10 mouse cellular contexts compared by ENCODE assay signal in genomic region chr11:110330093-110330492, GRCm38 (mm10). TPM values are rescaled to one million over a fixed set of nuclear protein-coding genes. Genes with fewer than 3 reads are reported as not detected.
DNase-seq lines count a peak whose midpoint lies in the region; ATAC-seq and TF ChIP-seq lines count a peak whose summit lies in the region.
"Had no signal": no experiment of that assay in that cellular context is flagged by ENCODE, and none has a peak within 500 bp of the region (broad histone marks: within the 10 kb centered on the region; RNA-seq: fewer than 3 reads in every experiment).

No protein-coding gene starts in this region.

- 42% methylated on average over 6 of the region's 6 CpGs for WGBS in intestine, embryonic 14.5 days
- 60% methylated on average over 6 of the region's 6 CpGs for whole genome bisulfite sequencing in intestine, postnatal 0 days
- WGBS in midbrain, postnatal 0 days, result 77% methylated on average over 6 of the region's 6 CpGs
- WGBS in midbrain, embryonic 13.5 days, result 79% methylated on average over 6 of the region's 6 CpGs

- DNase-seq in cerebellum, postnatal 10 days, result peak; percentile 61 to 65
- peak; percentile 54 for DNase-seq in intestine, embryonic 14.5 days (ENCODE audit: low spot score)
- DNase-seq in midbrain, postnatal 0 days (ENCODE audit: low spot score), result peak; percentile 49
- DNase-seq in telencephalon, adult 2 months (ENCODE audit: low read depth, low spot score), result peak; percentile 55
- DNase-seq in ovary, postnatal 14 days (ENCODE audit: low spot score), result no peak
- DNase-seq: liver had no signal

- H3K27ac ChIP-seq in intestine, embryonic 14.5 days (ENCODE audit: low read depth), result no peak overlapping the region
- no peak overlapping the region for H3K27ac ChIP-seq in intestine, postnatal 0 days (ENCODE audit: low read depth, low read length)
- H3K27ac ChIP-seq in midbrain, postnatal 0 days (ENCODE audit: low read depth, low read length), result no peak overlapping the region
- no peak overlapping the region for H3K27ac ChIP-seq in midbrain, embryonic 13.5 days
- H3K27ac ChIP-seq: hindbrain, embryonic 12.5 days had no signal

- no peak for TF ChIP-seq CTCF in intestine, postnatal 0 days (IDR thresholded peaks at IDR 0.05; ENCODE audit: low read depth)
- TF ChIP-seq CTCF in midbrain, postnatal 0 days (IDR thresholded peaks at IDR 0.05), result no peak

- 0 out of 2 replicates have a peak overlapping the region, but pooled peaks have one; percentile 3 for H3K4me2 ChIP-seq in intestine, embryonic 14.5 days (ENCODE audit: low read length)
- no peak overlapping the region for H3K4me2 ChIP-seq in intestine, postnatal 0 days (replicated peaks; ENCODE audit: low read depth)
- no peak overlapping the region for H3K4me2 ChIP-seq in midbrain, postnatal 0 days (ENCODE audit: low read depth, low read length, poor library complexity, severe bottlenecking)
- no peak overlapping the region for H3K4me2 ChIP-seq in midbrain, embryonic 13.5 days (replicated peaks)
- H3K4me2 ChIP-seq: hindbrain, embryonic 12.5 days had no signal

- no peaks in the 10 kb centered on the region for H3K36me3 ChIP-seq in intestine, embryonic 14.5 days (ENCODE audit: control insufficient read depth, insufficient read depth, low read length)
- no peaks in the 10 kb centered on the region for H3K36me3 ChIP-seq in intestine, postnatal 0 days (ENCODE audit: control insufficient read depth, insufficient read depth)
- no peaks in the 10 kb centered on the region for H3K36me3 ChIP-seq in midbrain, postnatal 0 days (ENCODE audit: insufficient read depth, low read length)
- no peaks in the 10 kb centered on the region for H3K36me3 ChIP-seq in midbrain, embryonic 13.5 days
- H3K36me3 ChIP-seq: hindbrain, embryonic 12.5 days had no signal

- ATAC-seq in cerebellum, adult (ENCODE audit: insufficient number of reproducible peaks, low FRiP score, low TSS enrichment), result no peak
- no peak for ATAC-seq in intestine, embryonic 14.5 days (replicated peaks; ENCODE audit: low FRiP score, low TSS enrichment, low read depth)
- no peak for ATAC-seq in intestine, postnatal 0 days
- ATAC-seq in midbrain, postnatal 0 days (ENCODE audit: low FRiP score), result no peak
- no peak for ATAC-seq in midbrain, embryonic 13.5 days

- H3K9me3 ChIP-seq in intestine, embryonic 14.5 days (ENCODE audit: control insufficient read depth, low read length), result no peaks in the 10 kb centered on the region
- no peaks in the 10 kb centered on the region for H3K9me3 ChIP-seq in intestine, postnatal 0 days (ENCODE audit: control insufficient read depth)
- H3K9me3 ChIP-seq in midbrain, postnatal 0 days (ENCODE audit: low read length), result no peaks in the 10 kb centered on the region
- H3K9me3 ChIP-seq in midbrain, embryonic 13.5 days, result no peaks in the 10 kb centered on the region
- H3K9me3 ChIP-seq: hindbrain, embryonic 12.5 days had no signal

- H3K9ac ChIP-seq in intestine, embryonic 14.5 days (ENCODE audit: low read length), result no peak overlapping the region
- H3K9ac ChIP-seq in intestine, postnatal 0 days (ENCODE audit: low read depth, low read length), result no peak overlapping the region
- no peak overlapping the region for H3K9ac ChIP-seq in midbrain, postnatal 0 days (replicated peaks; ENCODE audit: low read length, poor library complexity, severe bottlenecking)
- no peak overlapping the region for H3K9ac ChIP-seq in midbrain, embryonic 13.5 days (replicated peaks)
- H3K9ac ChIP-seq: hindbrain, embryonic 12.5 days had no signal

- peaks cover 10% of the 10 kb centered on the region for H3K4me1 ChIP-seq in intestine, embryonic 14.5 days (replicated peaks; ENCODE audit: control insufficient read depth, insufficient read depth, low read length)
- H3K4me1 ChIP-seq in intestine, postnatal 0 days (replicated peaks; ENCODE audit: control insufficient read depth, insufficient read depth, low read length), result no peaks in the 10 kb centered on the region
- no peaks in the 10 kb centered on the region for H3K4me1 ChIP-seq in midbrain, postnatal 0 days (ENCODE audit: insufficient read depth, low read length)
- H3K4me1 ChIP-seq in midbrain, embryonic 13.5 days (replicated peaks), result 0 out of 2 replicates have a peak, but pooled peaks cover 2% of the 10 kb centered on the region
- H3K4me1 ChIP-seq: hindbrain, embryonic 12.5 days had no signal

- no peak overlapping the region for H3K4me3 ChIP-seq in intestine, embryonic 14.5 days (ENCODE audit: low read depth, low read length)
- H3K4me3 ChIP-seq in intestine, postnatal 0 days (ENCODE audit: low read depth, low read length), result no peak overlapping the region
- H3K4me3 ChIP-seq in midbrain, postnatal 0 days (ENCODE audit: low read depth, low read length), result no peak overlapping the region
- no peak overlapping the region for H3K4me3 ChIP-seq in midbrain, embryonic 13.5 days (replicated peaks)
- H3K4me3 ChIP-seq: hindbrain, embryonic 12.5 days had no signal

- H3K27me3 ChIP-seq in intestine, embryonic 14.5 days (replicated peaks; ENCODE audit: control insufficient read depth, insufficient read depth, low read length), result no peaks in the 10 kb centered on the region
- no peaks in the 10 kb centered on the region for H3K27me3 ChIP-seq in intestine, postnatal 0 days (replicated peaks; ENCODE audit: control insufficient read depth, insufficient read depth, low read length)
- no peaks in the 10 kb centered on the region for H3K27me3 ChIP-seq in midbrain, postnatal 0 days (ENCODE audit: insufficient read depth, low read length)
- 0 out of 2 replicates have a peak, but pooled peaks cover 2% of the 10 kb centered on the region for H3K27me3 ChIP-seq in midbrain, embryonic 13.5 days
- H3K27me3 ChIP-seq: hindbrain, embryonic 12.5 days had no signal

RNA-seq across cellular contexts. Expression of gene Abca5, which starts 7.4 kb away (rescaled TPM):
- polyA plus RNA-seq in intestine, embryonic 14.5 days (2014; fragmentation: Nextera tagmentation; extraction: Ambion mirVana), result 4.7 and 5.4 TPM in 2 replicates
- polyA plus RNA-seq in intestine, postnatal 0 days (2015; fragmentation: Nextera tagmentation; extraction: Ambion mirVana), result 1.5 and 2.4 TPM in 2 replicates
- total RNA-seq in midbrain, postnatal 0 days (2014; rRNA removed), result 23.0 and 38.6 TPM in 2 replicates
- polyA plus RNA-seq in midbrain, postnatal 0 days (2015; fragmentation: Nextera tagmentation; extraction: Ambion mirVana), result 10.1 and 13.7 TPM in 2 replicates
- polyA plus RNA-seq in midbrain, embryonic 13.5 days (2015; fragmentation: Nextera tagmentation; extraction: Ambion mirVana), result 5.5 and 5.6 TPM in 2 replicates
